Mouse (Mus musculus) forebrain, embryonic 15.5 days (tissue): ENCODE data around the gene Efna4. TPM values are rescaled to one million over a fixed set of nuclear protein-coding genes. Genes with fewer than 3 reads are reported as not detected.

Experiments used
- ATAC-seq: fragments of 200-750 bp; cut with Nextera tagmentation; replicated peaks from 2 replicates; pipeline ENCODE4 v1.8.0; 2017; ENCODE audit warnings: mild to moderate bottlenecking, moderate TSS enrichment, moderate library complexity
- H3K27ac ChIP-seq: fragments of 300-500 bp; sonication (generic); replicated peaks from 2 replicates; pipeline ENCODE4 v1.5.1; 2015; ENCODE audit warnings: mild to moderate bottlenecking, inconsistent platforms
- H3K27me3 ChIP-seq: fragments of 300-500 bp; sonication (generic); 2 replicates; pipeline ENCODE4 v1.6.1; 2015; ENCODE audit warnings: inconsistent platforms
- H3K36me3 ChIP-seq: fragments of 300-500 bp; sonication (generic); 2 replicates; pipeline ENCODE4 v1.6.1; 2015; ENCODE audit warnings: mild to moderate bottlenecking, inconsistent platforms
- H3K4me1 ChIP-seq: fragments of 300-500 bp; sonication (generic); 2 replicates; pipeline ENCODE4 v1.6.1; 2015; ENCODE audit warnings: inconsistent platforms
- H3K4me2 ChIP-seq: fragments of 300-500 bp; sonication (generic); replicated peaks from 2 replicates; pipeline ENCODE4 v1.6.1; 2015; ENCODE audit warnings: mild to moderate bottlenecking, inconsistent platforms
- H3K4me3 ChIP-seq: fragments of 300-500 bp; sonication (generic); 2 replicates; pipeline ENCODE4 v1.5.1; 2015; ENCODE audit warnings: mild to moderate bottlenecking, inconsistent platforms
- H3K9ac ChIP-seq: fragments of 300-500 bp; sonication (generic); replicated peaks from 2 replicates; pipeline ENCODE4 v1.6.1; 2015; ENCODE audit warnings: mild to moderate bottlenecking, inconsistent platforms
- H3K9me3 ChIP-seq: fragments of 300-500 bp; sonication (generic); 2 replicates; pipeline ENCODE4 v1.6.1; 2016; ENCODE audit warnings: inconsistent platforms
- WGBS: fragments of 180-500 bp; shearing (Covaris S2); methylation state at CpG from one replicate; pipeline ENCODE4 v1.1.7; 2015; ENCODE audit warnings: mixed read lengths; 5-methylcytosine and 5-hydroxymethylcytosine counted together
- polyA plus RNA-seq: library from polyadenylated mRNA; unstranded; fragments of >200 nt; fragmentation: Nextera tagmentation; extraction: Ambion mirVana; gene quantifications from 2 replicates; pipeline ENCODE4 v1.2.1, GENCODE M21; 2015

Gene Efna4
- polyA plus RNA-seq, 1 experiment from 2014 or later, result 14.4 TPM

GRCm38 (mm10) chr3:89356029-89356428 is 18.2 kb upstream of the Efna4 start:
- Histone ChIP-seq H3K27me3 (no peaks in the 10 kb centered on the region), H3K4me2 (no peak overlapping the region), H3K9me3 (no peaks in the 10 kb centered on the region), H3K4me3 (no peak overlapping the region), H3K27ac (no peak overlapping the region), H3K36me3 (no peaks in the 10 kb centered on the region), H3K4me1 (no peaks in the 10 kb centered on the region), H3K9ac (no peak overlapping the region)
- WGBS, result 65% methylated on average over 9 of the region's 9 CpGs
- no peak for ATAC-seq

- H3K27me3 ChIP-seq, result no peaks in the 10 kb centered on the region
- H3K9me3 ChIP-seq, result no peaks in the 10 kb centered on the region
- ATAC-seq, result no peak
- WGBS, result 81% methylated on average over 6 of the region's 6 CpGs
- H3K4me3 ChIP-seq, result no peak overlapping the region
- H3K4me1 ChIP-seq, result peaks cover 3% of the 10 kb centered on the region
- H3K9ac ChIP-seq, result no peak overlapping the region
- H3K4me2 ChIP-seq, result no peak overlapping the region
- no peak overlapping the region for H3K27ac ChIP-seq
- H3K36me3 ChIP-seq, result no peaks in the 10 kb centered on the region
Measured at GRCm38 (mm10) chr3:89355512-89355902, 17.7 kb upstream of the Efna4 start.

DNA sequence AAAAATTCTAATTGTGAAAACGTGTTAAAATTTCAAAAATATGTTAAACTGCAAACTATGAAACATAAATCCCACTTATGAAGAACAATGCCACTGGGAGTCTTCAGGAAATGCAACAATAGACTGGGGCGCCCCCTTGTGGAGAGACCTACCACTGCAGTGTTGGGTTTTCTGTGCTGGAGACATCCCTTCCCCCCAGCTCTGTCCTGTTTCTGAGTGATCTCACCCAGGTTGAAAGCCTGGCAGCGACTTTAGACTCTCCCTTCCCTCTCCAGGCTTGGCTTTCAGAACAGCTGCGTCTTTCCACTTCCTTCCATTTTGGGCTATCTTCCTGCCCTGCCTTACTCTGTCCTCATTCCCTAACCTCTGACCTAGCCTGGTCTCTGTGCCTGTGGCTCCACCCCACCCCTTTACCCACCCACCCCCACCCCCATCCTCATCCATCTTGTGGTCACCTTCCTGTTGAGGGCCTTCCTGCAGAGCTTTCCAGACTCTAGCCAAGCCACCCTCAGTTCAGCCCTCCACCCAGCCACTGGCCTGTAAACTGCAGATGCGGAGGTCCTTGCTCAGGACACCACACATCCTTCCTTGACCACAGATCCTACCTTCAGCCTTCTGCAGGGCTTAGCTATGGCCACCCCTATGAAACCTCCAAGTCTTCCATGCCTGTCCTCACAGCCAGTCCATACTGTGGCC is 17.1 kb upstream of the Efna4 start:
- Histone ChIP-seq H3K9me3 (no peaks in the 10 kb centered on the region), H3K27ac (no peak overlapping the region), H3K4me2 (no peak overlapping the region), H3K36me3 (no peaks in the 10 kb centered on the region), H3K4me1 (peaks cover 8% of the 10 kb centered on the region), H3K27me3 (no peaks in the 10 kb centered on the region), H3K4me3 (no peak overlapping the region), H3K9ac (no peak overlapping the region)
- ATAC-seq, result no peak
- 17% methylated on average over 5 of the region's 5 CpGs for WGBS

DNA sequence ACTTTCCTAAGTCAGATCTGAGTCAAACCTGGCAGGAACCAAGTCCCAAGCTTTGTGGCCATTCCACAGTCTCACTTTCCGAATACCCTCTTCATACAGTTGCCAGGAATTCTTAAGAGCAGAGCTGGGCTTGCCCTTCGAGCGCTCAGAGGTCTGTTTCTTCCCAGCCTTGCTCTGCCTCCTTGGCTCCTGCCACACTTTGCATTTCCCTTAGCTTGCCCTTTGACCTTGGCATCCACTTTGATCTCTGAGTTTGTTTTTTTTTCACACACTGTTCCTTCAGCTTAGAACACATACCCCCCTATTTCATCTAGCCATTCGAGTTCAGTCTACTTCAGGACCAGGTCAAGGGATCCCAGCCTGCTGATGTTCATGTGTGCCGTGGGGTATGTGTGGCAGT is 13.4 kb upstream of the Efna4 start:
- Histone ChIP-seq H3K4me3 (no peak overlapping the region), H3K27ac (no peak overlapping the region), H3K27me3 (no peaks in the 10 kb centered on the region), H3K4me1 (peaks cover 19% of the 10 kb centered on the region), H3K9ac (no peak overlapping the region), H3K4me2 (no peak overlapping the region), H3K36me3 (no peaks in the 10 kb centered on the region), H3K9me3 (no peaks in the 10 kb centered on the region)
- ATAC-seq, result no peak
- WGBS, result 82% methylated on average over 5 of the region's 5 CpGs

GRCm38 (mm10) chr3:89349869-89350501 is 12.2 kb upstream of the Efna4 start, which contains the start of gene Adam15:
Adam15 (minus strand) TSS chr3:89349996.
- H3K27me3 ChIP-seq, result no peaks in the 10 kb centered on the region
- no peaks in the 10 kb centered on the region for H3K9me3 ChIP-seq
- peak within 1 kb of the TSS; percentile 75 for H3K9ac ChIP-seq
- WGBS, result under 1% methylated on average over 52 of the region's 59 CpGs
- H3K4me3 ChIP-seq, result peak within 1 kb of the TSS; percentile 64
- peaks cover 19% of the 10 kb centered on the region for H3K4me1 ChIP-seq
- H3K4me2 ChIP-seq, result peak within 1 kb of the TSS; percentile 94
- peak; percentile 93 for ATAC-seq
- peaks cover 3% of the 10 kb centered on the region; the same call in 1 of the 2 replicates for H3K36me3 ChIP-seq
- H3K27ac ChIP-seq, result peak within 1 kb of the TSS; percentile 90

GRCm38 (mm10) chr3:89348911-89349868 is 11.4 kb upstream of the Efna4 start:
- peak overlapping the region; percentile 64 for H3K4me3 ChIP-seq
- peak overlapping the region; percentile 90 for H3K27ac ChIP-seq
- under 1% methylated on average over 38 of the region's 38 CpGs for WGBS
- peak overlapping the region; percentile 94 for H3K4me2 ChIP-seq
- ATAC-seq, result peak; percentile 33
- H3K9me3 ChIP-seq, result no peaks in the 10 kb centered on the region
- peak overlapping the region; percentile 75 for H3K9ac ChIP-seq
- H3K27me3 ChIP-seq, result no peaks in the 10 kb centered on the region
- H3K36me3 ChIP-seq, result peaks cover 3% of the 10 kb centered on the region; the same call in 1 of the 2 replicates
- peaks cover 19% of the 10 kb centered on the region for H3K4me1 ChIP-seq

GRCm38 (mm10) chr3:89347916-89348315 is 10.1 kb upstream of the Efna4 start:
- Histone ChIP-seq H3K4me1 (peaks cover 19% of the 10 kb centered on the region), H3K36me3 (peaks cover 3% of the 10 kb centered on the region; the same call in 1 of the 2 replicates), H3K9me3 (no peaks in the 10 kb centered on the region), H3K27ac (no peak overlapping the region), H3K4me3 (no peak overlapping the region), H3K9ac (no peak overlapping the region), H3K4me2 (no peak overlapping the region), H3K27me3 (no peaks in the 10 kb centered on the region)
- no peak for ATAC-seq
- WGBS, result 40% methylated on average over 1 of the region's 1 CpGs

GRCm38 (mm10) chr3:89346815-89347540 is 9.2 kb upstream of the Efna4 start:
- no peak for ATAC-seq
- H3K36me3 ChIP-seq, result peaks cover 3% of the 10 kb centered on the region; the same call in 1 of the 2 replicates
- no peak overlapping the region for H3K4me2 ChIP-seq
- no peaks in the 10 kb centered on the region for H3K27me3 ChIP-seq
- 82% methylated on average over 10 of the region's 10 CpGs for WGBS
- H3K9ac ChIP-seq, result no peak overlapping the region
- H3K9me3 ChIP-seq, result no peaks in the 10 kb centered on the region
- H3K4me3 ChIP-seq, result no peak overlapping the region
- H3K4me1 ChIP-seq, result peaks cover 22% of the 10 kb centered on the region
- H3K27ac ChIP-seq, result no peak overlapping the region

GRCm38 (mm10) chr3:89343279-89343678 is 5.5 kb upstream of the Efna4 start:
- H3K4me2 ChIP-seq, result no peak overlapping the region
- no peak overlapping the region for H3K27ac ChIP-seq
- WGBS, result 87% methylated on average over 7 of the region's 7 CpGs
- no peaks in the 10 kb centered on the region for H3K27me3 ChIP-seq
- no peak overlapping the region for H3K4me3 ChIP-seq
- H3K9ac ChIP-seq, result no peak overlapping the region
- peaks cover 3% of the 10 kb centered on the region; the same call in 1 of the 2 replicates for H3K36me3 ChIP-seq
- no peak for ATAC-seq
- H3K4me1 ChIP-seq, result peaks cover 31% of the 10 kb centered on the region
- no peaks in the 10 kb centered on the region for H3K9me3 ChIP-seq

DNA sequence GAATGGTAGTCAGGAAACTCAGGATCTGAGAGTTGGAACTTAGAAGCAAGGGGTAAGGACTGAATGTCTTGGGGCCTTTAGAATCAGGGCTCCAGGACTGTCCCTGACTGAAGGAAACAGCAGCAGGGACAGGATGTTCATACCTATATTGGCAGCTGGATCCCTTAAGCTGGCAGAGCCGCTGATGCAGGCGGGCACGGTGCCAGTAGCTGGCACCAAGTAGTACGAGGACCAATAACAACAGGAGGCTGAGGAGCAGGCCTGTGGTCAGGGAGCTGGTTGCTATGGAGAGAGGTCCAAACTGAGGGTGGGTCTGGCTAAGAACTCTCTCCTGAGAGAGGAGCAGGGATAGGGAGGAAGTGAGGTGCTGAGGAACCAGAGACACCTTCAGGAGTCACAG is 4.0 kb upstream of the Efna4 start:
- H3K9ac ChIP-seq, result no peak overlapping the region
- H3K27me3 ChIP-seq, result no peaks in the 10 kb centered on the region
- H3K36me3 ChIP-seq, result peaks cover 3% of the 10 kb centered on the region; the same call in 1 of the 2 replicates
- H3K4me1 ChIP-seq, result peaks cover 40% of the 10 kb centered on the region
- ATAC-seq, result no peak
- H3K4me3 ChIP-seq, result no peak overlapping the region
- 53% methylated on average over 4 of the region's 4 CpGs for WGBS
- no peaks in the 10 kb centered on the region for H3K9me3 ChIP-seq
- no peak overlapping the region for H3K4me2 ChIP-seq
- no peak overlapping the region for H3K27ac ChIP-seq

DNA sequence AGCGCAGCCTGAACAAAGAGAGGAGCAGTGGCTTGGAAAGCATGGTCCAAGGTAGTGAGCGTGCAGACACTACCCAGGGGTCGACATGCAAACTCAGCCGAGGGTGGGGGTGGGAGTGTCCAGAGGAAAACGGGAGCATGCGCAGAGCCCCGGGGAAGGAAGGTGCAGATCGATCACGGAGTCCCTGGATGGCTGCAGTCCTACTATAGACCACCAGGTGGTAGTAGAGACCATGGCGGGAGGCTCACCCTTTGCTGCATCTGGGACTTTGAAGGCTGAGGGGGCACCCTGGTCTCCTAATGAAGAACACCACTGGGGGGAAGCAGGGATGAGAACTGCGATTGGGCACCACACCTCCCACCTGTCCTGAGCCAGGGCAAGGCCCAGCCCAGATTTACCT is 2.6 kb upstream of the Efna4 start:
- H3K9ac ChIP-seq, result peak overlapping the region; percentile 40; the same call in 1 of the 2 replicates
- WGBS, result 4% methylated on average over 11 of the region's 11 CpGs
- peak overlapping the region; percentile 61 for H3K4me2 ChIP-seq
- H3K4me3 ChIP-seq, result peak overlapping the region; percentile 36
- H3K27ac ChIP-seq, result no peak overlapping the region
- H3K9me3 ChIP-seq, result no peaks in the 10 kb centered on the region
- peak; percentile 31 for ATAC-seq
- peaks cover 3% of the 10 kb centered on the region; the same call in 1 of the 2 replicates for H3K36me3 ChIP-seq
- H3K4me1 ChIP-seq, result peaks cover 53% of the 10 kb centered on the region
- H3K27me3 ChIP-seq, result no peaks in the 10 kb centered on the region
